Mouse (Mus musculus): ENCODE results near the gene Lce1j. TPM values are rescaled to one million over a fixed set of nuclear protein-coding genes. Genes with fewer than 3 reads are reported as not detected.
"Not testable (repeated sequence)": the region's sequence is repeated elsewhere in the genome, so short reads cannot be mapped to it uniquely, and the experiment has no call there.

Gene Lce1j
- polyA plus RNA-seq (2014; fragmentation: Nextera tagmentation; extraction: Ambion mirVana), result not detected in 2 replicates

DNA sequence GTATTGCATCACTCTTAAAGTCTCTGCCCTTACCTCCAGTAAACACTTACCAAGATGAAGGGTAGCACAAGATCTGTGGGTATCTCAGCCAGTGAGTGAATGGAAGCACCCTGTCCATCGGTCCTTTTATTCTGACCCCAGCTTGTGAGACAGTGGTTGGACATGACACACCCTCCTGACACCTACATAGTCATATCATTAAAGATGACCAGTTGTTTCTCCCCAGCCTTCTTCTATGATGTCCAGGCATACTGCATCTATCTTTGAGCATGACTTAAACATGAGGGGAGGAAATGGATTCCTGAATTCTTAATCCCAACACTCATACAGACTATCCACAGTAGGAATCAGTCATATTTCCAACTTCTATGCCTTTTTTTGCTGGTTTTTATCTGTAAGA, at the start of gene Lce1j:
TSS of gene Lce1j (minus strand) at position 101 of the 400 bp plus-strand sequence.
- Histone ChIP-seq H3K36me3 (ENCODE audit: control insufficient read depth, insufficient read depth, low read length) (no peaks in the 10 kb centered on the region), H3K9ac (ENCODE audit: low read length) (no peak within 1 kb of the TSS), H3K4me1 (ENCODE audit: control insufficient read depth, insufficient read depth, low read length) (no peaks in the 10 kb centered on the region), H3K4me3 (ENCODE audit: low read depth, low read length) (no peak within 1 kb of the TSS), H3K27ac (replicated peaks; ENCODE audit: low read depth, low read length) (no peak within 1 kb of the TSS), H3K27me3 (ENCODE audit: control insufficient read depth, insufficient read depth, low read length) (no peaks in the 10 kb centered on the region), H3K4me2 (ENCODE audit: low read depth, severe bottlenecking) (no peak within 1 kb of the TSS), H3K9me3 (ENCODE audit: control insufficient read depth, low read length) (no peaks in the 10 kb centered on the region)
- ATAC-seq (ENCODE audit: insufficient number of reproducible peaks, low FRiP score, low TSS enrichment, low read depth), result no peak
- no peak for DNase-seq (ENCODE audit: low spot score)
- 96% methylated on average over 1 of the region's 1 CpGs for WGBS

DNA sequence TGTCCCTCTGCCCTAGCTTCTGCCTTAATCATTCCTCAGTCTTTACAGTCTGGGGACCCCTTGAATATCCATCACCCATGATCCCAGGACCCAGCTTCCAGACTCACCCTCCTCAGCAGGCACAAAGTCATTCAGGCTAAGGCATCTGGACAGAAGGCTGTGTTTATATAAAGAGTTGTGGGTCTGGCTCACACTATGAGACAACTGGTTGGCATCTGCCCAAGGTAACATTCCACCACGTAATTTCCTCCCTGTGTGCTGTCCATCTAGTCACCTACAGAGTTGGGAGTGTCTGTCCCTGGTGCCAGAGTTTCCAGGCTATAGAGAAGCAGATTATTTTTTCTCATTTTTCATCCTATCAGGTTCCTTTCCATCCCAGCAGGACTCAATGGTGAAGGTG, 36.8 kb upstream of the Lce1j start, which contains the start of gene Kprp:
TSS of gene Kprp (minus strand) at position 140 of the 400 bp plus-strand sequence.
- Histone ChIP-seq H3K9me3 (ENCODE audit: control insufficient read depth, low read length) (no peaks in the 10 kb centered on the region), H3K27me3 (ENCODE audit: control insufficient read depth, insufficient read depth, low read length) (no peaks in the 10 kb centered on the region), H3K27ac (replicated peaks; ENCODE audit: low read depth, low read length) (no peak within 1 kb of the TSS), H3K4me1 (ENCODE audit: control insufficient read depth, insufficient read depth, low read length) (no peaks in the 10 kb centered on the region), H3K9ac (ENCODE audit: low read length) (no peak within 1 kb of the TSS), H3K4me3 (ENCODE audit: low read depth, low read length) (no peak within 1 kb of the TSS), H3K36me3 (ENCODE audit: control insufficient read depth, insufficient read depth, low read length) (no peaks in the 10 kb centered on the region), H3K4me2 (ENCODE audit: low read depth, severe bottlenecking) (no peak within 1 kb of the TSS)
- 68% methylated on average over 1 of the region's 1 CpGs for WGBS
- no peak for DNase-seq (ENCODE audit: low spot score)
- ATAC-seq (ENCODE audit: insufficient number of reproducible peaks, low FRiP score, low TSS enrichment, low read depth), result no peak

DNA sequence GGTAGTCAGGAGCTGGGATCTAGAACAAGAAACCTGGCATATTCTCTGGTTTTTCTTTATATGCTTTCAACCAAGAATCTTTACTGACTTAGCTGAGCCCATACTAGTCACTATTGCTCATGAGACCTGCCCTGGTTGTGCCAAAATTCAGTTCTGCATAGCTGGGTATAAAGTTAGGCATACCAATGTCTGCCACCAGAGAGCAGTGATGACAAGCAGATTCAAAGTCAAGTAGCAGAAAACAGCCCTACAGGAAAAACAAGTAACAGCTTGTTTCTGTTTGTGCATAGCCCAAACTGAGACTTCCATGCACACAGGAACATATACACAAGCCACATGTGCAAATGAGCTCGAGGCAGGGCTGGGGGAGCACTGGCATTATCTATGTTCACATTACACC, 35.5 kb upstream of the Lce1j start:
- DNase-seq (ENCODE audit: low spot score), result no peak
- no peaks in the 10 kb centered on the region for H3K4me1 ChIP-seq (ENCODE audit: control insufficient read depth, insufficient read depth, low read length)
- H3K4me2 ChIP-seq (ENCODE audit: low read depth, severe bottlenecking), result no peak overlapping the region
- H3K9ac ChIP-seq (ENCODE audit: low read length), result no peak overlapping the region
- no peaks in the 10 kb centered on the region for H3K9me3 ChIP-seq (ENCODE audit: control insufficient read depth, low read length)
- WGBS, result 42% methylated on average over 1 of the region's 1 CpGs
- H3K27me3 ChIP-seq (ENCODE audit: control insufficient read depth, insufficient read depth, low read length), result no peaks in the 10 kb centered on the region
- no peak overlapping the region for H3K27ac ChIP-seq (replicated peaks; ENCODE audit: low read depth, low read length)
- no peaks in the 10 kb centered on the region for H3K36me3 ChIP-seq (ENCODE audit: control insufficient read depth, insufficient read depth, low read length)
- H3K4me3 ChIP-seq (ENCODE audit: low read depth, low read length), result no peak overlapping the region
- ATAC-seq (ENCODE audit: insufficient number of reproducible peaks, low FRiP score, low TSS enrichment, low read depth), result no peak

DNA sequence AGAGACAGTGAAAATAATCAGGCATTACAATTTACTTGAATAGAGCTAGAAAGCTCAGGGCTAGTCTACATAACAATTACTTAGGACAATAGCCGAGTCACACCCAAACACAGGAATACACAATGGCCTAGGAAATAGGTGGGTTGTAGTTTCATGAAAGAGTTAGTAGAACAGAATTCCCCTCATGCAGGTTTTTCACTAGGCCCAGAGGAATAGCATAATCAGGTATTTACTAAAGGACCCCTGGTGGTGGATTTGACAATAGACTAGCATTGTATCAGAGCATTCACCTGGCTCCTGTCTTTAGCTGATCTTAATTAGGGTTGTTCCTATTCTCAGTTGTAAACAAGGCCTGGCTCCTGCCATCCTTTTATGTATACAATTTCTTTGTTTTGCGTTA, 25.7 kb upstream of the Lce1j start:
- not testable (repeated sequence) for H3K4me1 ChIP-seq (ENCODE audit: control insufficient read depth, insufficient read depth, low read length); H3K9ac ChIP-seq (ENCODE audit: low read length); H3K9me3 ChIP-seq (ENCODE audit: control insufficient read depth, low read length); DNase-seq (ENCODE audit: low spot score); H3K4me3 ChIP-seq (ENCODE audit: low read depth, low read length); H3K4me2 ChIP-seq (ENCODE audit: low read depth, severe bottlenecking); H3K27me3 ChIP-seq (ENCODE audit: control insufficient read depth, insufficient read depth, low read length); H3K27ac ChIP-seq (replicated peaks; ENCODE audit: low read depth, low read length); ATAC-seq (ENCODE audit: insufficient number of reproducible peaks, low FRiP score, low TSS enrichment, low read depth); H3K36me3 ChIP-seq (ENCODE audit: control insufficient read depth, insufficient read depth, low read length)
- 91% methylated on average over 2 of the region's 2 CpGs for WGBS

DNA sequence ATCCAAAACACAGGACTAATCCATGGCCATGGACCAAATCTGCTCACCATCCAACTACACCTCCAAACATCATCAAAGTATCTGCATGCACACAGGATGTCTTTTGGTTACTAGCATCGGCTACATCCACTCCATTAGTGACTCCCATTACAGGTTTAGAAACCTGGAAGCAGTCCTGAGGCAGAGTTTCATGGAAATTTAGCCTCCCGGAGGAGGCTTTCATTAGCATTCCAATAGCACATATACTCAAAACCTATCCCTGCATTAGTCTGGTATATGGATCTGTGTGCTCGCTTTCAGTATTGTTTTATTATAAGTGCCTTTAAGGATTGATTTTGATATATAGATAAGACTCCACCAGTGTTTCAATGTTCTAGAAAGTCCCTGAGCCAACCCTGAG, 25.3 kb upstream of the Lce1j start:
- Histone ChIP-seq H3K27me3 (ENCODE audit: control insufficient read depth, insufficient read depth, low read length) (no peaks in the 10 kb centered on the region), H3K4me1 (ENCODE audit: control insufficient read depth, insufficient read depth, low read length) (no peaks in the 10 kb centered on the region), H3K9me3 (ENCODE audit: control insufficient read depth, low read length) (no peaks in the 10 kb centered on the region), H3K9ac (ENCODE audit: low read length) (no peak overlapping the region), H3K4me2 (ENCODE audit: low read depth, severe bottlenecking) (no peak overlapping the region), H3K27ac (replicated peaks; ENCODE audit: low read depth, low read length) (no peak overlapping the region), H3K36me3 (ENCODE audit: control insufficient read depth, insufficient read depth, low read length) (no peaks in the 10 kb centered on the region), H3K4me3 (ENCODE audit: low read depth, low read length) (no peak overlapping the region)
- WGBS, result 89% methylated on average over 3 of the region's 3 CpGs
- ATAC-seq (ENCODE audit: insufficient number of reproducible peaks, low FRiP score, low TSS enrichment, low read depth), result no peak
- DNase-seq (ENCODE audit: low spot score), result no peak

DNA sequence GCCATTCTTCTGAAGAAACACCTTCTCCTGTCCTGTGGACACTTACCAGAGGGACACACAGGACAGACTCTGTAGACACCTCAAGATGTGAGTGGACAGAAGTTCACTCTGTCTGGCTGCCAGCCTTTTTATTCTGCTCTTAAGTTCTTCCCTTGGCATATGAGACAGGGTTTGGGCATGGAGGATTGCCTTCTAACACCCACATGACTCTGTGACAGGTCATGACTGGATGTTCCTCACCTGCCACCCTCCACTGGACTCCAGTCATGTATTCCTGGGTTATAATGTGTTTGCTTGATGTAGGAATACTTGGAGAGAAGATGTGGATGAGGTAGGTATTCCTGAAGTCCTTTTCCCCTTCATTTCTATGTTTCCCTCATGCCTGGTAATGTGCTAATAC, 17.5 kb upstream of the Lce1j start, which contains the start of gene Lce1k:
TSS of gene Lce1k (minus strand) at position 101 of the 400 bp plus-strand sequence.
- Histone ChIP-seq H3K4me3 (ENCODE audit: low read depth, low read length) (no peak within 1 kb of the TSS), H3K27ac (replicated peaks; ENCODE audit: low read depth, low read length) (no peak within 1 kb of the TSS), H3K4me1 (ENCODE audit: control insufficient read depth, insufficient read depth, low read length) (no peaks in the 10 kb centered on the region), H3K9ac (ENCODE audit: low read length) (no peak within 1 kb of the TSS), H3K36me3 (ENCODE audit: control insufficient read depth, insufficient read depth, low read length) (no peaks in the 10 kb centered on the region), H3K27me3 (ENCODE audit: control insufficient read depth, insufficient read depth, low read length) (no peaks in the 10 kb centered on the region), H3K4me2 (ENCODE audit: low read depth, severe bottlenecking) (no peak within 1 kb of the TSS), H3K9me3 (ENCODE audit: control insufficient read depth, low read length) (no peaks in the 10 kb centered on the region)
- DNase-seq (ENCODE audit: low spot score) (no peak), ATAC-seq (ENCODE audit: insufficient number of reproducible peaks, low FRiP score, low TSS enrichment, low read depth) (no peak)

DNA sequence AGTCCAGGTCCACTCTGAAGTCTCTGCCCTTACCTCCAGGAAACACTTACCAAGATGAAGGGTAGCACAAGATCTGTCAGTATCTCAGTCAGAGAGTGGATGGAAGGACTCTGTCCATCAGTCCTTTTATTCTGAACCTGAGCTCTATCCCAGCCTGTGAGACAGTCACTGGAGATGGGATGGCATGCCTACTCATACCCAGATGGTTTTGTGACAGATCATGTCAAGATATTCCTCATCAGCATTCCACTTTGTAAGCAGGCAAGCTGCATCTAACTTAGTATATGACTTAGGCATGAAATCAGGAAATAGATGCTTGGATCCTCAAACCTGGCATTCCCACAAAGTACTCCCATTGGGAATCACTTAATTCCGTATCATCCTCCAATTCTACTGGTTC, 11.5 kb downstream of the Lce1j start, which contains the start of gene Lce1i:
TSS of gene Lce1i (minus strand) at position 101 of the 400 bp plus-strand sequence.
- H3K27me3 ChIP-seq (ENCODE audit: control insufficient read depth, insufficient read depth, low read length), result no peaks in the 10 kb centered on the region
- H3K36me3 ChIP-seq (ENCODE audit: control insufficient read depth, insufficient read depth, low read length), result no peaks in the 10 kb centered on the region
- ATAC-seq (ENCODE audit: insufficient number of reproducible peaks, low FRiP score, low TSS enrichment, low read depth) (no peak), DNase-seq (ENCODE audit: low spot score) (no peak)
- H3K27ac ChIP-seq (replicated peaks; ENCODE audit: low read depth, low read length), result no peak within 1 kb of the TSS
- no peak within 1 kb of the TSS for H3K9ac ChIP-seq (ENCODE audit: low read length)
- no peaks in the 10 kb centered on the region for H3K9me3 ChIP-seq (ENCODE audit: control insufficient read depth, low read length)
- no peak within 1 kb of the TSS for H3K4me3 ChIP-seq (ENCODE audit: low read depth, low read length)
- H3K4me1 ChIP-seq (ENCODE audit: control insufficient read depth, insufficient read depth, low read length), result no peaks in the 10 kb centered on the region
- WGBS, result 88% methylated on average over 1 of the region's 1 CpGs
- H3K4me2 ChIP-seq (ENCODE audit: low read depth, severe bottlenecking), result no peak within 1 kb of the TSS

DNA sequence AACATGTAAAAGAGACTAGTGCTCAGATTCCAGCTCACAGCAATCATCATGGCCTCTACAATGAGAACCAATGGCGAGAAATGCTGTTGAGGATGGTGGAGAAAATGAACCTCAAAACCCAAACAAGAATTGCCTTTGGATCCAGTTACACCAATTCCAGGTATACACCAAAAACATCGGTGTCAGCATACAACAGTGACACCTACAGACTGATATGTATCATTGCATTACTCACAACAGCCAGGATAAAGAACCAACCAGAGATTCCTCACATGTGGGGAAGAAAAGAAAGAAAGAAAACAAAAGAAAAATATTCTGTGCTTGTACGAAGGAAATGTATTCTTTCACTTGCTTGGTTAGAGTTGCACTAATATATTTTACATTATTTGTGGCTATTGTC, 18.7 kb downstream of the Lce1j start:
- H3K4me3 ChIP-seq (ENCODE audit: low read depth, low read length), result no peak overlapping the region
- no peaks in the 10 kb centered on the region for H3K27me3 ChIP-seq (ENCODE audit: control insufficient read depth, insufficient read depth, low read length)
- no peak for ATAC-seq (ENCODE audit: insufficient number of reproducible peaks, low FRiP score, low TSS enrichment, low read depth)
- no peaks in the 10 kb centered on the region for H3K36me3 ChIP-seq (ENCODE audit: control insufficient read depth, insufficient read depth, low read length)
- no peak for DNase-seq (ENCODE audit: low spot score)
- no peak overlapping the region for H3K4me2 ChIP-seq (ENCODE audit: low read depth, severe bottlenecking)
- no peaks in the 10 kb centered on the region for H3K9me3 ChIP-seq (ENCODE audit: control insufficient read depth, low read length)
- H3K9ac ChIP-seq (ENCODE audit: low read length), result no peak overlapping the region
- WGBS, result 21% methylated on average over 3 of the region's 3 CpGs
- no peaks in the 10 kb centered on the region for H3K4me1 ChIP-seq (ENCODE audit: control insufficient read depth, insufficient read depth, low read length)
- H3K27ac ChIP-seq (replicated peaks; ENCODE audit: low read depth, low read length), result no peak overlapping the region

DNA sequence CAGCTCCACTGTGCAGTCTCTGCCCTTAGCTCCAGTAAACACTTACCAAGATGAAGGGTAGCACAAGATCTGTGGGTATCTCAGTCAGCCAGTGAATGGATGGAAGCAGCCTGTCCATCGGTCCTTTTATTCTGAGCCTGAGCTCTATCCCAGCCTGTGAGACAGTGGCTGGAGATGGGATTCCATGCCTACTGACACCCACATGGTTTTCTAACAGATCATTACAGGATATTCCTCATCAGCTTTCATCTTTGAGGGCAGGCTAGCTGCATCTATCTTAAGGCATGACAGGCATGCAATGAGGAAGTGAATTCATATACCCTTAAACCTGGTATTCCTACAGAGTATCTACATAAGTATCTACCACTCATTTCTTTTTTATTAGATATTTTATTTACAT, 25.3 kb downstream of the Lce1j start, which contains the start of gene Lce1h:
TSS of gene Lce1h (minus strand) at position 101 of the 400 bp plus-strand sequence.
- ATAC-seq (ENCODE audit: insufficient number of reproducible peaks, low FRiP score, low TSS enrichment, low read depth), result no peak
- Histone ChIP-seq H3K4me3 (ENCODE audit: low read depth, low read length) (no peak within 1 kb of the TSS), H3K4me2 (ENCODE audit: low read depth, severe bottlenecking) (no peak within 1 kb of the TSS), H3K27me3 (ENCODE audit: control insufficient read depth, insufficient read depth, low read length) (no peaks in the 10 kb centered on the region), H3K4me1 (ENCODE audit: control insufficient read depth, insufficient read depth, low read length) (no peaks in the 10 kb centered on the region), H3K9me3 (ENCODE audit: control insufficient read depth, low read length) (no peaks in the 10 kb centered on the region), H3K9ac (ENCODE audit: low read length) (no peak within 1 kb of the TSS), H3K27ac (replicated peaks; ENCODE audit: low read depth, low read length) (no peak within 1 kb of the TSS), H3K36me3 (ENCODE audit: control insufficient read depth, insufficient read depth, low read length) (no peaks in the 10 kb centered on the region)
- DNase-seq (ENCODE audit: low spot score), result no peak
- WGBS, result 96% methylated on average over 1 of the region's 1 CpGs
